ENCODE assay signal across 13 mouse cellular contexts in genomic region chr11:7197491-7197941, GRCm38 (mm10). TPM values are rescaled to one million over a fixed set of nuclear protein-coding genes. Genes with fewer than 3 reads are reported as not detected.
DNase-seq lines count a peak whose midpoint lies in the region; ATAC-seq and TF ChIP-seq lines count a peak whose summit lies in the region.
"Had no signal": no experiment of that assay in that cellular context is flagged by ENCODE, and none has a peak within 500 bp of the region (broad histone marks: within the 10 kb centered on the region; RNA-seq: fewer than 3 reads in every experiment).

Gene Igfbp1 (plus strand): TSS chr11:7197782.

- WGBS in midbrain, embryonic 10.5 days, result 28% methylated on average over 12 of the region's 12 CpGs
- WGBS in midbrain, embryonic 14.5 days, result 8% methylated on average over 12 of the region's 12 CpGs
- WGBS in limb, embryonic 13.5 days, result 65% methylated on average over 12 of the region's 12 CpGs
- 53% methylated on average over 12 of the region's 12 CpGs for WGBS in stomach, postnatal 0 days

- H3K9me3 ChIP-seq in midbrain, embryonic 10.5 days (replicated peaks), result no peaks in the 10 kb centered on the region; the same call in 1 of the 2 replicates
- no peaks in the 10 kb centered on the region for H3K9me3 ChIP-seq in midbrain, embryonic 14.5 days (ENCODE audit: control insufficient read depth, low read length)
- H3K9me3 ChIP-seq in limb, embryonic 13.5 days, result no peaks in the 10 kb centered on the region
- no peaks in the 10 kb centered on the region for H3K9me3 ChIP-seq in stomach, postnatal 0 days (ENCODE audit: control insufficient read depth, low read length)
- H3K9me3 ChIP-seq: forebrain, embryonic 15.5 days; limb, embryonic 12.5 days had no signal

- H3K9ac ChIP-seq in midbrain, embryonic 14.5 days (replicated peaks; ENCODE audit: low read length), result no peak within 1 kb of the TSS
- no peak within 1 kb of the TSS for H3K9ac ChIP-seq in limb, embryonic 13.5 days
- H3K9ac ChIP-seq in stomach, postnatal 0 days (ENCODE audit: low read length), result no peak within 1 kb of the TSS
- H3K9ac ChIP-seq: forebrain, embryonic 15.5 days; heart, embryonic 12.5 days; limb, embryonic 12.5 days had no signal

- ATAC-seq in midbrain, embryonic 14.5 days (ENCODE audit: low FRiP score, low TSS enrichment), result no peak
- 0 out of 2 replicates have a peak, but pooled peaks have one; percentile 10 for ATAC-seq in limb, embryonic 13.5 days (ENCODE audit: low FRiP score, low read depth)
- ATAC-seq in stomach, postnatal 0 days (ENCODE audit: low FRiP score, low TSS enrichment), result peak; percentile 59
- ATAC-seq: forebrain, embryonic 15.5 days had no signal

- peaks cover 29% of the 10 kb centered on the region for H3K4me1 ChIP-seq in midbrain, embryonic 10.5 days
- H3K4me1 ChIP-seq in midbrain, embryonic 14.5 days (ENCODE audit: control insufficient read depth, insufficient read depth, low read length), result peaks cover 7% of the 10 kb centered on the region; the same call in 1 of the 2 replicates
- H3K4me1 ChIP-seq in limb, embryonic 13.5 days, result no peaks in the 10 kb centered on the region
- no peaks in the 10 kb centered on the region for H3K4me1 ChIP-seq in stomach, postnatal 0 days (replicated peaks; ENCODE audit: control insufficient read depth, insufficient read depth)
- H3K4me1 ChIP-seq: forebrain, embryonic 15.5 days; limb, embryonic 12.5 days had no signal

- H3K4me2 ChIP-seq in midbrain, embryonic 14.5 days (ENCODE audit: low read length), result no peak within 1 kb of the TSS
- H3K4me2 ChIP-seq in limb, embryonic 13.5 days (replicated peaks), result no peak within 1 kb of the TSS
- H3K4me2 ChIP-seq in stomach, postnatal 0 days (replicated peaks; ENCODE audit: low read depth), result no peak within 1 kb of the TSS
- H3K4me2 ChIP-seq: forebrain, embryonic 15.5 days; heart, embryonic 12.5 days; limb, embryonic 12.5 days had no signal

- no peak for TF ChIP-seq CTCF in stomach, postnatal 0 days (IDR thresholded peaks at IDR 0.05; ENCODE audit: low read depth)
- no peak for TF ChIP-seq CTCF in layer of hippocampus, adult 2 months (conservative IDR thresholded peaks at IDR 0.05)

- H3K27ac ChIP-seq in midbrain, embryonic 10.5 days (replicated peaks), result peak within 1 kb of the TSS; percentile 77
- H3K27ac ChIP-seq in midbrain, embryonic 14.5 days (replicated peaks; ENCODE audit: low read depth, low read length), result no peak within 1 kb of the TSS
- peak within 1 kb of the TSS; percentile 52 for H3K27ac ChIP-seq in limb, embryonic 13.5 days
- H3K27ac ChIP-seq in stomach, postnatal 0 days (replicated peaks), result no peak within 1 kb of the TSS
- no peak within 1 kb of the TSS for H3K27ac ChIP-seq in layer of hippocampus, adult 2 months
- H3K27ac ChIP-seq: forebrain, embryonic 15.5 days; limb, embryonic 12.5 days had no signal

- no peaks in the 10 kb centered on the region for H3K27me3 ChIP-seq in midbrain, embryonic 10.5 days (ENCODE audit: low read depth, poor library complexity, severe bottlenecking)
- no peaks in the 10 kb centered on the region for H3K27me3 ChIP-seq in midbrain, embryonic 14.5 days (ENCODE audit: control insufficient read depth, insufficient read depth, low read length)
- H3K27me3 ChIP-seq in limb, embryonic 13.5 days, result no peaks in the 10 kb centered on the region
- no peaks in the 10 kb centered on the region for H3K27me3 ChIP-seq in stomach, postnatal 0 days (ENCODE audit: control insufficient read depth, insufficient read depth, low read length)
- H3K27me3 ChIP-seq: forebrain, embryonic 15.5 days; heart, embryonic 12.5 days; limb, embryonic 12.5 days had no signal

- peak; percentile 56 for DNase-seq in embryo, embryonic 10 days (ENCODE audit: low spot score)
- DNase-seq in embryo, embryonic 10.5 days (ENCODE audit: low spot score), result no peak
- peak; percentile 49 for DNase-seq in midbrain, embryonic 10.5 days (ENCODE audit: low spot score)
- no peak for DNase-seq in midbrain, embryonic 14.5 days
- peak; percentile 40 for DNase-seq in stomach, postnatal 0 days (ENCODE audit: low spot score)
- DNase-seq in spleen, postnatal 36 days (ENCODE audit: low spot score in 2 of 2), result no peak
- no peak for DNase-seq in layer of hippocampus, adult 2 months (ENCODE audit: low spot score in 2 of 2)
- DNase-seq: cerebellum, postnatal 14 days; retina, postnatal 1 day had no signal

- H3K4me3 ChIP-seq in midbrain, embryonic 10.5 days, result no peak within 1 kb of the TSS
- H3K4me3 ChIP-seq in midbrain, embryonic 14.5 days (replicated peaks; ENCODE audit: low read depth, low read length), result no peak within 1 kb of the TSS
- no peak within 1 kb of the TSS for H3K4me3 ChIP-seq in limb, embryonic 13.5 days
- no peak within 1 kb of the TSS for H3K4me3 ChIP-seq in stomach, postnatal 0 days (ENCODE audit: low read depth, low read length)
- H3K4me3 ChIP-seq in layer of hippocampus, adult 2 months, result no peak within 1 kb of the TSS
- H3K4me3 ChIP-seq: forebrain, embryonic 15.5 days; heart, embryonic 12.5 days; limb, embryonic 12.5 days had no signal

- H3K36me3 ChIP-seq in midbrain, embryonic 10.5 days, result no peaks in the 10 kb centered on the region
- H3K36me3 ChIP-seq in midbrain, embryonic 14.5 days (ENCODE audit: control insufficient read depth, insufficient read depth, low read length), result no peaks in the 10 kb centered on the region
- no peaks in the 10 kb centered on the region for H3K36me3 ChIP-seq in limb, embryonic 13.5 days
- no peaks in the 10 kb centered on the region for H3K36me3 ChIP-seq in stomach, postnatal 0 days (ENCODE audit: control insufficient read depth, insufficient read depth, low read length)
- H3K36me3 ChIP-seq: forebrain, embryonic 15.5 days; heart, embryonic 12.5 days; limb, embryonic 12.5 days had no signal

- no peak for TF ChIP-seq EP300 in stomach, postnatal 0 days (optimal IDR thresholded peaks at IDR 0.05)

RNA-seq across cellular contexts. Expression of gene Igfbp1, which starts in this region (rescaled TPM):
- 0.22 and 0.25 TPM in 2 replicates for polyA plus RNA-seq in midbrain, embryonic 10.5 days (2016; fragmentation: Nextera tagmentation; extraction: Ambion mirVana)
- polyA plus RNA-seq in midbrain, embryonic 14.5 days (2014; fragmentation: Nextera tagmentation; extraction: Ambion mirVana), result 0.13 TPM in 2 replicates
- polyA plus RNA-seq in limb, embryonic 13.5 days (2015; fragmentation: Nextera tagmentation; extraction: Ambion mirVana), result 2.3 and 3.6 TPM in 2 replicates
- polyA plus RNA-seq in stomach, postnatal 0 days (2015; fragmentation: Nextera tagmentation; extraction: Ambion mirVana), result 2.3 and 4.5 TPM in 2 replicates
- total RNA-seq in layer of hippocampus, adult 2 months (2021), result under 1 TPM in 1 of 2 experiments, not detected in 1; 0.23 TPM

Comparison
In these comparisons a context has a peak if more than half of its experiments do, and no peak if none do; other contexts are left out.
1. DNase-seq: peak in embryo, embryonic 10 days (single experiment) and stomach, postnatal 0 days (single experiment); none in embryo, embryonic 10.5 days (single experiment), midbrain, embryonic 14.5 days (single experiment), spleen, postnatal 36 days (0 of 2) and layer of hippocampus, adult 2 months (0 of 2).
2. Peak in DNase-seq and H3K27ac ChIP-seq in midbrain, embryonic 10.5 days; RNA of the gene not detected or under 1 TPM.